Mouse (Mus musculus): ENCODE measurements at regions not wholly inside any gene's neighbourhood (a gene's known extent, or its start where the extent isn't known, plus 50 kb on each side); places are given as distances from the start of the nearest gene placed in this dataset.

GRCm38 (mm10) chr2:124770028-124770427 is 297.9 kb upstream of the Slc24a5 start:
- H3K27ac ChIP-seq (ENCODE audit: low read depth), result no peak overlapping the region
- H3K9ac ChIP-seq (replicated peaks), result no peak overlapping the region
- no peaks in the 10 kb centered on the region for H3K36me3 ChIP-seq (replicated peaks; ENCODE audit: insufficient read depth, low read length)
- no peaks in the 10 kb centered on the region for H3K4me1 ChIP-seq (ENCODE audit: insufficient read depth)
- no peak overlapping the region for H3K4me2 ChIP-seq (ENCODE audit: low read depth, low read length)
- DNase-seq (no peak), ATAC-seq (no peak)
- H3K27me3 ChIP-seq (ENCODE audit: insufficient read depth, low read length), result no peaks in the 10 kb centered on the region
- H3K4me3 ChIP-seq (ENCODE audit: low read depth, low read length), result no peak overlapping the region
- H3K9me3 ChIP-seq (ENCODE audit: low read length), result no peaks in the 10 kb centered on the region
- no peak for TF ChIP-seq CTCF (IDR thresholded peaks at IDR 0.05; ENCODE audit: low read depth)
- TF ChIP-seq EP300 (IDR thresholded peaks at IDR 0.05; ENCODE audit: low read depth), result no peak
- 75% methylated on average over 2 of the region's 2 CpGs for WGBS (ENCODE audit: insufficient replicate concordance)

- Histone ChIP-seq H3K27me3 (ENCODE audit: insufficient read depth, low read length) (no peaks in the 10 kb centered on the region), H3K9me3 (ENCODE audit: low read length) (no peaks in the 10 kb centered on the region), H3K4me3 (ENCODE audit: low read depth, low read length) (no peak overlapping the region), H3K9ac (replicated peaks) (no peak overlapping the region), H3K4me2 (ENCODE audit: low read depth, low read length) (no peak overlapping the region), H3K27ac (ENCODE audit: low read depth) (no peak overlapping the region), H3K4me1 (ENCODE audit: insufficient read depth) (no peaks in the 10 kb centered on the region), H3K36me3 (replicated peaks; ENCODE audit: insufficient read depth, low read length) (no peaks in the 10 kb centered on the region)
- DNase-seq (no peak), ATAC-seq (no peak)
- TF ChIP-seq EP300 (IDR thresholded peaks at IDR 0.05; ENCODE audit: low read depth), result no peak
- no peak for TF ChIP-seq CTCF (IDR thresholded peaks at IDR 0.05; ENCODE audit: low read depth)
- 61% methylated on average over 11 of the region's 11 CpGs for WGBS (ENCODE audit: insufficient replicate concordance)
Measured at GRCm38 (mm10) chr2:124772055-124772708, 295.7 kb upstream of the Slc24a5 start.

- DNase-seq, result no peak
- WGBS (ENCODE audit: insufficient replicate concordance), result 37% methylated on average over 3 of the region's 3 CpGs
- ATAC-seq, result no peak
Measured at GRCm38 (mm10) chr2:124775737-124776136, 292.2 kb upstream of the Slc24a5 start.

GRCm38 (mm10) chr2:124792633-124793036 is 275.3 kb upstream of the Slc24a5 start:
- Histone ChIP-seq H3K4me2 (ENCODE audit: low read depth, low read length) (no peak overlapping the region), H3K36me3 (replicated peaks; ENCODE audit: insufficient read depth, low read length) (no peaks in the 10 kb centered on the region), H3K9ac (replicated peaks) (no peak overlapping the region), H3K4me1 (ENCODE audit: insufficient read depth) (no peaks in the 10 kb centered on the region), H3K9me3 (ENCODE audit: low read length) (no peaks in the 10 kb centered on the region), H3K27ac (ENCODE audit: low read depth) (no peak overlapping the region), H3K27me3 (ENCODE audit: insufficient read depth, low read length) (no peaks in the 10 kb centered on the region), H3K4me3 (ENCODE audit: low read depth, low read length) (no peak overlapping the region)
- no peak for TF ChIP-seq CTCF (IDR thresholded peaks at IDR 0.05; ENCODE audit: low read depth)
- DNase-seq, result no peak
- 84% methylated on average over 7 of the region's 7 CpGs for WGBS (ENCODE audit: insufficient replicate concordance)
- ATAC-seq, result no peak

More at GRCm38 (mm10) chr2:124775737-124776136, 292.2 kb upstream of the Slc24a5 start:
- no peaks in the 10 kb centered on the region for H3K36me3 ChIP-seq (replicated peaks; ENCODE audit: insufficient read depth, low read length)
- H3K4me3 ChIP-seq (ENCODE audit: low read depth, low read length), result no peak overlapping the region
- no peaks in the 10 kb centered on the region for H3K4me1 ChIP-seq (ENCODE audit: insufficient read depth)
- no peak for TF ChIP-seq CTCF (IDR thresholded peaks at IDR 0.05; ENCODE audit: low read depth)
- no peak for TF ChIP-seq EP300 (IDR thresholded peaks at IDR 0.05; ENCODE audit: low read depth)
- no peak overlapping the region for H3K9ac ChIP-seq (replicated peaks)
- no peak overlapping the region for H3K27ac ChIP-seq (ENCODE audit: low read depth)
- no peaks in the 10 kb centered on the region for H3K9me3 ChIP-seq (ENCODE audit: low read length)
- no peaks in the 10 kb centered on the region for H3K27me3 ChIP-seq (ENCODE audit: insufficient read depth, low read length)
- H3K4me2 ChIP-seq (ENCODE audit: low read depth, low read length), result no peak overlapping the region

- H3K4me1 ChIP-seq (ENCODE audit: insufficient read depth), result no peaks in the 10 kb centered on the region
- no peak for TF ChIP-seq CTCF (IDR thresholded peaks at IDR 0.05; ENCODE audit: low read depth)
- H3K4me3 ChIP-seq (ENCODE audit: low read depth, low read length), result no peak overlapping the region
- DNase-seq (no peak), ATAC-seq (no peak)
- H3K27me3 ChIP-seq (ENCODE audit: insufficient read depth, low read length), result no peaks in the 10 kb centered on the region
- no peak overlapping the region for H3K9ac ChIP-seq (replicated peaks)
- H3K27ac ChIP-seq (ENCODE audit: low read depth), result no peak overlapping the region
- 60% methylated on average over 8 of the region's 8 CpGs for WGBS (ENCODE audit: insufficient replicate concordance)
- H3K36me3 ChIP-seq (replicated peaks; ENCODE audit: insufficient read depth, low read length), result no peaks in the 10 kb centered on the region
- H3K9me3 ChIP-seq (ENCODE audit: low read length), result no peaks in the 10 kb centered on the region
- no peak overlapping the region for H3K4me2 ChIP-seq (ENCODE audit: low read depth, low read length)
Measured at GRCm38 (mm10) chr2:124811709-124812108, 256.2 kb upstream of the Slc24a5 start.

- Histone ChIP-seq H3K27me3 (ENCODE audit: insufficient read depth, low read length) (no peaks in the 10 kb centered on the region), H3K4me1 (ENCODE audit: insufficient read depth) (no peaks in the 10 kb centered on the region), H3K4me2 (ENCODE audit: low read depth, low read length) (no peak overlapping the region), H3K9me3 (ENCODE audit: low read length) (no peaks in the 10 kb centered on the region), H3K27ac (ENCODE audit: low read depth) (no peak overlapping the region), H3K36me3 (replicated peaks; ENCODE audit: insufficient read depth, low read length) (no peaks in the 10 kb centered on the region), H3K9ac (replicated peaks) (no peak overlapping the region), H3K4me3 (ENCODE audit: low read depth, low read length) (no peak overlapping the region)
- no peak for ATAC-seq
- TF ChIP-seq EP300 (IDR thresholded peaks at IDR 0.05; ENCODE audit: low read depth) (no peak), CTCF (IDR thresholded peaks at IDR 0.05; ENCODE audit: low read depth) (no peak)
- DNase-seq, result no peak
- WGBS (ENCODE audit: insufficient replicate concordance), result 93% methylated on average over 2 of the region's 2 CpGs
Measured at GRCm38 (mm10) chr2:124816814-124817213, 251.1 kb upstream of the Slc24a5 start.

- TF ChIP-seq CTCF (IDR thresholded peaks at IDR 0.05; ENCODE audit: low read depth) (no peak), EP300 (IDR thresholded peaks at IDR 0.05; ENCODE audit: low read depth) (no peak)
- Histone ChIP-seq H3K9ac (replicated peaks) (no peak overlapping the region), H3K4me3 (ENCODE audit: low read depth, low read length) (no peak overlapping the region), H3K27me3 (ENCODE audit: insufficient read depth, low read length) (no peaks in the 10 kb centered on the region), H3K36me3 (replicated peaks; ENCODE audit: insufficient read depth, low read length) (no peaks in the 10 kb centered on the region), H3K4me2 (ENCODE audit: low read depth, low read length) (no peak overlapping the region), H3K9me3 (ENCODE audit: low read length) (no peaks in the 10 kb centered on the region), H3K4me1 (ENCODE audit: insufficient read depth) (no peaks in the 10 kb centered on the region), H3K27ac (ENCODE audit: low read depth) (no peak overlapping the region)
- WGBS (ENCODE audit: insufficient replicate concordance), result 85% methylated on average over 6 of the region's 6 CpGs
- DNase-seq (no peak), ATAC-seq (no peak)
Measured at GRCm38 (mm10) chr2:124819846-124820245, 248.1 kb upstream of the Slc24a5 start.
